Comparison of ENCODE assay signal across 8 mouse cellular contexts in genomic region chr3:51075219-51075920, GRCm38 (mm10).
DNase-seq lines count a peak whose midpoint lies in the region.

No protein-coding gene starts in this region.

- peak; percentile 38 for DNase-seq in adrenal gland, postnatal 10 days
- no peak for DNase-seq in adrenal gland, postnatal 25 days
- peak; percentile 32 for DNase-seq in urinary bladder, postnatal 14 days (ENCODE audit: low spot score)
- no peak for DNase-seq in urinary bladder, adult 2 months (ENCODE audit: low spot score)
- peak; percentile 13 for DNase-seq in heart, postnatal 25 days (ENCODE audit: low spot score)
- DNase-seq in urinary bladder, postnatal 36 days (ENCODE audit: low spot score in 2 of 2): peak; percentile 11 to 13
- no peak for DNase-seq in frontal cortex, postnatal 25 days (ENCODE audit: low spot score in 2 of 2)
- no peak for DNase-seq in right cerebral cortex, adult 2 months (ENCODE audit: low spot score in 2 of 2)

- intact Hi-C loops in heart, postnatal 25 days (cut with DNase I): loop anchor here (2.0 kb wide), 1 partner anchor 45 kb away; no protein-coding TSS in a partner anchor

Comparison
In these comparisons a context has a peak if more than half of its experiments do, and no peak if none do; other contexts are left out.
1. DNase-seq: peak in adrenal gland, postnatal 10 days (single experiment), urinary bladder, postnatal 14 days (single experiment), heart, postnatal 25 days (single experiment) and urinary bladder, postnatal 36 days (2 of 2); none in adrenal gland, postnatal 25 days (single experiment), urinary bladder, adult 2 months (single experiment), frontal cortex, postnatal 25 days (0 of 2) and right cerebral cortex, adult 2 months (0 of 2).